Mouse (Mus musculus) activated CD4-positive, CD25-positive, alpha-beta regulatory T cell, adult 4 months (primary cell): ENCODE measurements around the gene Ldhal6b. TPM values are rescaled to one million over a fixed set of nuclear protein-coding genes. Genes with fewer than 3 reads are reported as not detected.

Experiments
- polyA plus RNA-seq, 2 experiments: library from polyadenylated mRNA; unstranded; fragments of 100-300 nt; shearing (Covaris generic); gene quantifications; one replicate each; pipeline ENCODE4 v1.2.1; 2017

The Ldhal6b gene
- polyA plus RNA-seq, 2 experiments from 2014 or later = 0.30 TPM; not detected in 1

Other genes starting within 250 kb of the Ldhal6b start
- 100 to 1,000 TPM in 1 of 2 experiments, 10 to 100 TPM in 1; 72.3 to 103 TPM for gene Tmem242, start 21.5 kb upstream of the Ldhal6b start, polyA plus RNA-seq
- gene Zdhhc14, start 73.8 kb upstream of the Ldhal6b start, polyA plus RNA-seq = under 1 TPM; 0.15 to 0.17 TPM